Mouse (Mus musculus): Measurements from ENCODE around the gene Pik3c2a.
A peak's percentile ranks its signal among the peaks of the same experiment; 100 is the strongest.

GRCm38 (mm10) chr7:116443004-116443696 lies at the start of gene Pik3c2a:
- TF ChIP-seq CTCF (IDR thresholded peaks at IDR 0.05; ENCODE audit: extremely low read depth, insufficient read depth, insufficient read length, insufficient replicate concordance) (no peak), POLR2A (IDR thresholded peaks at IDR 0.05; ENCODE audit: low read depth, low read length) (peak; percentile 86)
